Mouse (Mus musculus): ENCODE data around the gene Atxn7l2.
"Not testable (repeated sequence)": the region's sequence is repeated elsewhere in the genome, so short reads cannot be mapped to it uniquely, and the experiment has no call there.

The Atxn7l2 gene

DNA sequence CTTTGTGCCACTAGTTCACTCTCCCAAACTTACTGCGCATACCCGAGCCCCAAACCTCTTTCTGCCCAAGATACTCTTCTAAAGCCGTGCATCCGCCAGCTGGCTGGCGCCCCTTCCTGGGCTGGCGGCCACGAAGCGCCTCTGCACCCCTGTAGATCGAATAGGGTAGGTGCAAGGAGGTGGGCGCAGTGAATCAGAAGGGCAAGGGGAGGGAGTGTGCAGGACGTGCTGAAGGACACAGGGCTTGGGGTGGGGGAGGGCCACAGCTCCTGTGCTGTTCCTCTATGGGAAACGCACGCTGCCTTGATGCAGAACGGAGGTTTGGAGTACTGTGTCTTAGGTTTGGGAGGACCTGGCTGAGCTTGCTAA, at the start of gene Atxn7l2:
Gene Atxn7l2, minus strand, starts transcription at position 164 of the 369 bp plus-strand sequence.
- no peak for DNase-seq (ENCODE audit: low spot score in 2 of 2)

DNA sequence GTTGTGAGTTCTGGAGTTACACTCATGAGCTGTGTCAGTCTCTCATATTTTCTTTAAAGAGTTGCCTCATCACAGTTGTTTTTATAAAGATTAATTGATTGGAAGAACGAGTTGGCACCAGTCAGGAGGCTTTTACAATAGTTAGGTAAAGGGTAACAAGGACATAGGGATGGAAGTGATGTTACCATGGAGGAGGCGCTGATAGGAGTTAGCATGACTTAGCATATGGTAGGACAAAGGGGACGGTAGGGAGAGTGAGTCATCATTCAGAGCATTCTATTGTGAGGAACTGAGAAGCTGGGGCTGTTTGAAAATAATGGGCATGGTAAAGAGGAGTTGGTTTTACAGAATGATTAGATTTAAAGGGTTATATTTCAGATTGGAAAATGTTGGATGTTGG, 48.6 kb upstream of the Atxn7l2 start:
- DNase-seq (ENCODE audit: low spot score in 2 of 2): no peak

DNA sequence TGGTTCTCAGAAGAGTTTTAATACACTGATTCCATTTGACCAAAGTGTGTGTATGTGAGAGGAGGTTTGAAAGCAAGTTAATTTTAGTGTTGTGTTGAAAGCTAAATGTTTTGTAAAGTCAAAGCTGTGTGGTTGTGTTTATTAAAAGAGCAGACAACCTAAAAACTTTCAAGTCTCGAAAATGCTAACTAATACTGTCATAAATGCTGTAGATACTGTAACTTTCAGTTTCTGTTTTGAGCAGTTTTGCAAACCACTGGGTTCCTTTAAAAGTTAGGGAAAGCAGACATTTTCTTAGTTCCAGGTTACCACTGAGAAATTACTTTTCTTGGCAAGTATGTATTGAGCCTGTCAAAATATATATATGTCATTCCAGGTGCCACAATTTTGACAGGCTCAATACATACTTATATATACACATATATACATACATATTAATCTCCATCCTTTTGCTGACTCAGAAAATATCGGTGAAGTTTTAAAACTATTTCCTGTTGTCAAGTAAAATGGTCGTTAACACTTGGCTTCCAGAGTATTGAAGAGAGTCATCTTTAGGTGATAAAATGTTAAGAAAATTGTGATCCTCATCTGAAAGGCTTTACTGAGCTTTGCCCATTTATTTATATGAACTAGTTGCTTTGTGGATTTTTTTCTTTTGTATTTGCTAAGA, 47.2 kb upstream of the Atxn7l2 start:
- no peak for DNase-seq (ENCODE audit: low spot score in 2 of 2)

DNA sequence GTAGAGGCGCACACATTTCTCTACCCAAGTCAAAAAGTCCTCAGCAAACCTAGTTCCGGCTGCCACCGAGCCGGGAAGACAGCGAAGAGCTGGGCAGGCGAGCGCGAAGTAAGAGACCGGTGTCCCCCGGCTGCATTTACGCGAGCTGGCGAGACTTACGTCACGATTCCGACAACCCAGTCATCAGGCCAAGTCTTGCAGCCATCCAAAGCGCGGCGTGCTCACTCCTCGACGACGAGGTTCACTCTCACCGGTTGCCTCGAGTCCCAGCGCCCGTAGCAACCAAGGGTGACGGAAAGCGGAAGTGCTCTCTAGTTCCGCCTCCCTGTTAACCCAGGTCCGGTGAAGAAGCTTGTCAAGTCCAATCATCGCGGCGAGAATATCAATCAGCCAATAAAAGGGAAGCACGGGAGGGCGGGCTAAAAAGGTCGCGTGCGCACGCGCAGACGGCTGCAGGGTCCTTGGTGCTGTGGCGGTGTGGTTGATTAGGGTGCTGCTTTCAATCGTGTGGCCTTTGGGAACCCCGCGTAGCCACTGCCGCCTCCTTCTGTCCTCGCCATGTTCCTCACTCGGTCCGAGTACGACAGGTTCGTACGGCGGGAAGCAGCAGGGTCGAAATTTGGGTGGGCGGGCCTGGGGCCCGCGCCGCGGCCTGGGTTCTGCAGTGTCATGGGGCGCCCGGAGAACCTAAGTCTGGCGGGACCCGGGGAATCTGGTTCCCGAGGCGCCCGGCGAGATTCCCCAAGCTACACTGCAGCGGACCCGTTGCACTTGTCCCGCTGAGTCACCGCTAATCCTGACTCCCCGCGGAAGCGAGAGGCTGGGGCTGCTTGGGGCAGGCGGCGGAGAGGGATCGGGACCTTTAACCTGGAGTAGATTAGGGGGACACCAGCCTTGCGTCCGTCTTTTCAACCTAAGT, 46.2 kb upstream of the Atxn7l2 start, which contains the start of gene Psma5:
Gene Psma5, plus strand, starts transcription at position 208 of the 919 bp plus-strand sequence.
- peak; percentile 87 to 92 for DNase-seq (ENCODE audit: low spot score in 2 of 2)

DNA sequence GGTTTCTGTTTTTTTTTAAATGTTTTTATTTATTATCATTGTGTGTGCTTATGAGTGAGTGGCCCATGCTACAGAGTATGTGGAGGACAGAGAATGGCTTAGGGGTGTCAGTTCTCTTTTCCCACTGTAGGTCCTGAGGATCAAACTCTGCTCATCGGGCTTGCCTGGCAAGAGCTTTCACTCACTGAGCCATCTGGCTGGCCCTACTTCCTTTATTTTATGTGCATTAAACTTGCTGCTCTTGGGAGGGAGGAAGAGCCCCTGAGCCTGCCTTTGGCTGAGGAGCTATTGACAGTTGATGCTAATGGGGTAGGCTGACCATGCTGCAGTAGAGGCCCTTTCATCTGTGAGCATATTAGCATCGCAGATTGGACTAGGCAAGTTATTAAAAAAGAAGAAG, 36.1 kb upstream of the Atxn7l2 start:
- no peak for DNase-seq (ENCODE audit: low spot score in 2 of 2)

DNA sequence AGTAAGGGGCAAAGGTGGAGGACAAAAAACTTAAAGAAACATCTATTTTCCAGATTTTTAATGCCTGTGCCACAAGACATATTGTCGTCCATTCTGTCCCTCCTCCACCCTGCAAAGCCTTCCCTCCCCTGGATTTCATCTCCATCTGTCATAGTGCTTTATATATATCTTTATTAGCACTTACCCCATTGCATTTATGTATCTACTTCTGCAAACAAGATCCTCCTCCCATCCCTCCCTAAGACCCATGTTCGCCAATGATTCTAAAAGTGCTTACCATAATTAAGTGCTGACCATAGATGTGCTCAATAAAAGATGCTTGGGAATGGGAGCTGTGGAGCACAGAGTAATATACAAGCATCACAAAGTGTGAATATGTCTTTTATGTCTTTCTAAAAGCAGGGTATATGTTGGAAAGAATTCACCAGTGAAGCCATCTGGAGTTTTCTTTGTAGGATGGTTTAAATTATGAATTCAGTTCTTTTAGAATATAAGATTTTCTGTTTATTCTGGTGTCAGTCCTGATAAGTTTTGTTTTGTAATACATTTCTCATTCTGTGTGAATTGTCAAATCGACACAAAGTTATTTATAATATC, 30.6 kb upstream of the Atxn7l2 start:
- DNase-seq (ENCODE audit: low spot score in 2 of 2): no peak

DNA sequence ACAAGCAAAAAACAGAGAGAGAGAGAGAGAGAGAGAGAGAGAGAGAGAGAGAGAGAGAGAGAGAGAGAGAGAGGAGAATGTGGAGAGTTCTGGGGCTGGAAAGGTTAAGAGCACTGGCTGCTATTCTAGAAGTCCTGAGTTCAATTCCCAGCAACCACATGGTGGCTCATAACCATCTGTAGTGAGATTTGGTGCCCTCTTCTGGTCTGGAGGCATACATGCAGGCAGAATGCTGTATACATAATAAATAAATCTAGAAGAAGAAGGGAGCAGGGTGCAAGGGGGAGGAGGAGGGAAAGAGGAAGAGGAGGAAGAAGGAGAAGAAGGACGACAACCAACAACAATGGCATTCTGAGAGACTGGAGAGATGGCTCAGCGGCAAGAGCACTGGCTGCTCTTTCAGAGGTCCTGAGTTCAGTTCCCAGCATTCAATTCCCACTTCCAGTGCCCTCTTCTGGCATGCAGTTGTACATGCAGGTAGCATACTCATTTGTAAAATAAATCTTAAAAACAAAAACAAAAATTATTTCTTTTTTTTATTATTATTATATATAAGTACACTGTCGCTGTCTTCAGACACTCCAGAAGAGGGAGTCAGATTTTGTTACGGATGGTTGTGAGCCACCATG, 26.9 kb upstream of the Atxn7l2 start:
- not testable (repeated sequence) for DNase-seq (ENCODE audit: low spot score in 2 of 2)

DNA sequence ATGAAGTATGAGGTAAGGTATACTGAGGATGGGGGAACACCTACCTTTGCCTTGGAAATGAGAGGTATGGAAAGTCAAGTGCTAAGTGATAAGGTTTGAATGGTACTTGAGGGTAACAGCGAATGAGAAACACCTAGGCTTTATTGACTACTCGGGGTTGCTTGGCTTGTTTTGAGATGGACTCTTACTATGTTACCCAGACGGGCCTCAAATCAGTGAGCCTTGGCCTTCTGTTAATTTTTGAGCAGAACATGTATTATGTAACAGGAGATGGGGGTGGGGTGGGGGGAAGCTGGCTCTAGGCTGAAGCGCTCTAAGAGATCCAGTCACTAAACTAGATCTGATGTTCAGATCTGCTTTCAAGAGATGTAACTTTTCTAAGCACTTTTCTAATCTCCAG, 20.9 kb upstream of the Atxn7l2 start:
- DNase-seq (ENCODE audit: low spot score in 2 of 2): no peak

DNA sequence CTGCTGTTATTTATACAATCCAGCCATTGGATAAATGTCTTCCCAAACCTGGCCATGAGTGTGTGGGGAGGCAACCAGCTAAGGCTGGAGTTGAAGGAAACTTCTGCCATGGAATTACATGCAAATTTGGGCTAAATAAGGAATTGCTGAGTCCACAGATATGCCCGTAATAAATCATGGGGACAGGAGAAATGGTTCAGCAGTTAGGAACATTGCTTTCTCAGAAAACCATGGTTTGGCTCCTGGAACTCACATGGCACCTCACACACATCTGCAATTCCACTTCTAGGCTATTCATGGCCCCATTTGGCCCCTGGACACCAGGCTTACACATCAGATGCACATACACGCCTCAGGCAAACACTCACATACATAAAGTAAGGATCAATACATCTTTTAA, 16.8 kb upstream of the Atxn7l2 start:
- no peak for DNase-seq (ENCODE audit: low spot score in 2 of 2)

DNA sequence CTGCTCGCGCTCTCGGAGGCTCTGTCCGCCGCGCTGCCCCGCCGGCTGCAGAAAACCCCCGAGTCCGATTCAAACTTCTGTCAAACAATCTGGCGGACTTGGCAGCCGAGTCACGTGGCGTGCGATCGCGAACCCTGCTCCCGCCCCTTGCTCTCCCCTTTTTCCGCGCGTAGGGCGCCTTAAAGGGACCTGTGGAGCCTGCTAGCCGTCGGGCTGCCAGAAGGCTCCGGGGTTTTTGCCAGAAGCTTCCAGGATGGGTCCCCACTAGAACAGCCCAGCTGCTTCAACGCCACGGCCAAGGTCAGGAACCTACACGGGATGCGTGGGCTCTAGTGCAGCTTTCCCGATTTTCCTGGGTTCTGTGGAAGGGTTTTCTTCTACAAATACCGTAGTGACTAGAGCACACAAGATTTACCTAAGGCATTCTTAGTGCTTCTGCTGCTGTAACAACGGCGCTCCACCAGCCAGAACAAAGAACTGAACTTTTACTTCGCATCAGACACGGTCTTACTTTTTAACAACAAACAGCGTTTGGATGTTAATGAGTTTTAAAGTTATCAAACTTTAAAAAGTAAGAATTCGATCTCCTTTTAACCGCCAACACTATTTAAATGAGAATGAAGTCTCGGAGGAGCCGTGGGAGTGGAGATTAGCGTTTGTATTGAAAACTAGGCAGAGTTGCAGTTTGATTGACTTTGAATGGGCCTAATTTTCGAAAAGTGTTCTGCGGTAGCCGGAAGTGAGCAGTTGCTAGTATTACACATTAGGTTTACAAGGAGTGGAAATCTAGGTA, 16.0 kb upstream of the Atxn7l2 start, which contains the start of gene Sypl2:
Gene Sypl2, minus strand, starts transcription at position 91 of the 793 bp plus-strand sequence.
- no peak for DNase-seq (ENCODE audit: low spot score in 2 of 2)

DNA sequence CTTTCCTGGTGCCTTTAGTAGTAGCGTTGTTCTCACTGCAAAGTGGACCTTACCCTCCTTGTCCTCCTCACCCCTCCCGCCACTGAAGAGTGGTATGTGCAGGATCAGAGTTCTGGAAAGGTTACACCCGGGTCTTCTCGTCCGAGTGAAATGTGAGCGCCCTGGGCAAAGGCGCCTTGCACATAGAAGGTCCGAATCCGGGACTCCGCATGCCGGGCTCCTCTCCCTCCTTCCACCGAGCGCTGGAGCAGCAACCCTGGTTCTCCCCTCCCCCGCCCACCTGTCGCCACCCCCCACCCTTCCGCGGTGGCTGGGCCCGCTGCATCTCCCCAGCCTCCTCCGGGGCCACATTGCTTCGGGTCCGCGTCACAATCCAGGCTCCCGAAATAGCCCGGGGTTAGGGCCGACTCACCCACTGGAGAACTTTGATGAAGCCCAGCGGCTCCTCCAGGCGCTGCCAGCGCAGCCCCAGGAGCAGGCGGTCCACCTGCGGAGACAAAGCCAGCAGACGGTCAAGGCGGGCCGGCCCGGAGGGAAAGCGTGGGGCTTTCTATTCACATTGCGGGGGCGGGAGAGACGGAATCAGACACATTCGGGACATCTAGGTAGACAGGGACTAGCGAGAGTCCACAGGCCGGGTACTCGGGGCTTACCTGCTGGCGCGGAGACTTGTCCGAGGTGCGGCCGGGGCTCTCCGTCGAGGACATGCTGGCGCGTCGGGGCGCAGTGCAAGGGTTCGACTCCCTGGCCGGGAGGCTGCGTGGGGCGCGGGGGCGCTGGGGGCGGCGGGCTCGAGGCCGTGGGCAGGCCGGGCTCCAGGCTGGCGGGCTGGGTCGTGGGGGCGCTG, 15.2 kb upstream of the Atxn7l2 start:
- no peak for DNase-seq (ENCODE audit: low spot score in 2 of 2)

DNA sequence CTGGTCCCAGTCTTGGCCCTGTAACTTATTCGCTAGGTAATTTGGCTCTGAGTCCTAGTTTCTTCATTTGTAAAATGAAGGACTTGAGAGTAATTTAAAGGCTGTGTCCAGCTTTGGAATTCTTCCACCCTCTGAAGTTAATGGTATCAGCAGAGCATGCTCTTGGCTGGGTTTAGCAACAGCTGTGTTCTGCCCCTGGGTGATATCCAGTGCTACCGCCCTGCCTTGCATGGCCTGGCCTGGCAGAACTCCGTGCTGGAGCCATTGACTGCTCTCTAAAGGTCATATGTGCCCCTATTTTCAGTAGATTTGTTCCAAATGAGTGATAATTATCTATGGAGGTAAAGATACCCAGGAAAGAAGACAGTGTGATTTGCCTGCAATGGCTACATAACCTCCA, 9.9 kb upstream of the Atxn7l2 start:
- DNase-seq (ENCODE audit: low spot score in 2 of 2): no peak

DNA sequence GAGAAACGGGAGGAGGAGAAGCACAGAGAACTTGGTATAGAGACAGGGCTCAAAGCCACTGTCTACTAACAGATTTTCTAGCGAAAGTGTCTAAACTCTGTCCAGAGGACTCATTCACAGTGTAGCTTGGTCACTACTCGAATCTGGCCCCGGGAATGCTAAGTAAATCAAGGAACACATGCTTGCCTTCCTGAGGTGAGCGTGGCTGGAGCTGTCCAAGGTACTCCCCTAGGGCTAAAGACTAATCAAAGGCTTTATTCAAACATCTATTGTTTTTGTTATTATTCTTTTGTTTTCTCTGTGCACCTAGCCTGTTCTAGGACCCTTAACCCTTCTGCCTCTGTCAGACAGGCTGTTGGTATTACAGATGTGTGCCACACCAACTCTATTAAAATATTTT, 4.0 kb upstream of the Atxn7l2 start:
- no peak for DNase-seq (ENCODE audit: low spot score in 2 of 2)

DNA sequence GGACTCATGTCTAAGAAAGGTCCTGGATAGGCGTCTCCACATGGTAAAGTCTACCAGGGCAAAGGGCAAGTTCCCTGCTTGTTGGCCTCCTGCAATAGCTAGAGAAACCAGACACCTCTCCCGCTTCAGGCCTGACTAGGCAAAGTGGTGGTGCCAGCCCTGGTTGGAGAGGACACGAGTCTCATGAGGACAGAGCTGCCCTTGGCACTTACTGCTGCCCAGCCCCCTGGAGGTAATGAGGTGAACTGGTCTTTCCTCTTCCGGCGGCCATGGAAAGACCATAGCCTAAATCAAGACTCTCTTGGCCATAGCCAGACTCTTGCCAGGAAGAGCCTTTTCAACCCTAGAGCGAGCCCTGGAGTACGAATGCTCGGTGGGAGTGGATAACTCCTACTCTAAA, 1.7 kb upstream of the Atxn7l2 start:
- no peak for DNase-seq (ENCODE audit: low spot score in 2 of 2)

DNA sequence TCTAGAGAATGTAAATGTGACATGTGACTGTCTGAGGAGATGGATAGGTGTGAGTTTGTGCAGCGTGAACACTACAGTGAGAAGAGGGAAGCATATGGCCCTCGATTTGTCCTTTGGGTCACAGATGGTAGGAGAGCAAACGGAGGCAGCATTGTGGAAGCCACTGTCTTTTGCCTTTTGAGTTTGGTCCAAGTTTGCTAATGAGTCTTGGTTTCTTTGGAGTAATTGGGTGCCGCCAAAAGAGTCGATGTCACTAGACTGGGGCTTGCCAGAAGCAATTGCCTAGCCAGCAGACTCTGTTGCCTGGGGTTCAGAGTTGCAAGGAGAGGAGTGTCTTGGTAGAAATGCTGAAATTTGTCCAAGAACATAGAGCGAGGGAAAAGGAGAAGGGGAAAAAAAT, 1.1 kb upstream of the Atxn7l2 start:
- no peak for DNase-seq (ENCODE audit: low spot score in 2 of 2)

DNA sequence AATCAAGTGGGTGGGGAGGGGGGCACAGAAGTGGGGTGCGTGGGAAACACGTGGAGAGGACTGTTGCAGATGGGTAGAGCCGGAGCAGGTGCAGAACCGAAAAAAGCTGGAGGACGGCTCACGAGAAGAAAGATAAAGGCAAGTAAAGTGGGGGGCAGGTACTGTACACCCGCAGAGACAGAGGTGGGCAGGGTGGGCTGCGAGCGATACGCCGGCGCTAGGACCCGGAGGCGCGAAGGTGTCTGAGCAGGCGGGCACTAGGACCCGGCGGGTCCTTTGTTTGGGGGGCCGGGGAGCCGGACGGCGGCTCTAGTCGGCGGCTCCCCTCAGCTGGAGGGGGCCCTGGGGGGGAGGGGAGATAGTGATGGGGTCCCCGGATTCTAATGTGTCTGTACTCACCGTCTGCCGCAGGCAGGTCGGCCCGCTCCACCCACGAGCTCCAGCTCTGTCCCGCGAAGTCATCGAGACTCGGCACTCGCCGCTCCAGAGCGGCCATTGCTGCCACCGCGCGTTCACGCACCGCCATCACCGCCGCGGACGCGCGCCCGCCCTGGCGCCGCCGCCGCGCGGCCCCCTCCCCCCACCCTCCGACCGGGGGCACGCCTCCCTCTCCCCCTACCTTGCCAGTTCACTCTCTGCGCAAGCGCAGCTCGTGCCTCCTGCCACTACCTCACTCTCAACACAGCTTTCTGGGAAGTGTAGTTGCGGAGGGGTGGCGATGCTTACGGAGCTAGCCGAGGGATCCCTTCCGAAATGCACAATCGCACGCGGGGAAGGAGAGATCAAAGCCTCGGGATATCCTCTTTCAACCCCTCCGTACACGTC, 576 bp downstream of the Atxn7l2 start:
- DNase-seq (ENCODE audit: low spot score in 2 of 2): peak; percentile 75 to 76

DNA sequence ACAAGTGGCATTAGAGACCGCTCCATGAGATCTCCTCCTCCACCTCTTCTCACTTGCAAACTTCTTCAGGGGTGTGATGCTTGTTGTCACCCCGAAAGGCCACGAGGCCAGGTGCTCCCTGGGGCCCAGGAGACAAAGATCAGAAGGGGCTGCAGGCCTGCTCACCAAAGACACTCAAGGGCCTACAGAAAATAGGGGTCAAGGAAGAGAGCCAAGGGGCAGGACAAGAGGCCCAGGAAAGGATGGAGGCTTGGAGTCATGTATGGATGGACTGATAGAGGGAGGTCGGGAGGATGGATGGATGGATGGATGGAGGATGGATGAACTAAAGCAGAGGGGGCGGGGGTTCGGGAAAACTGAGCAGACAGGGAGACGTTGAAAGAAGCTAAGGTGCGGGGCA, 1.2 kb downstream of the Atxn7l2 start:
- no peak for DNase-seq (ENCODE audit: low spot score in 2 of 2)

DNA sequence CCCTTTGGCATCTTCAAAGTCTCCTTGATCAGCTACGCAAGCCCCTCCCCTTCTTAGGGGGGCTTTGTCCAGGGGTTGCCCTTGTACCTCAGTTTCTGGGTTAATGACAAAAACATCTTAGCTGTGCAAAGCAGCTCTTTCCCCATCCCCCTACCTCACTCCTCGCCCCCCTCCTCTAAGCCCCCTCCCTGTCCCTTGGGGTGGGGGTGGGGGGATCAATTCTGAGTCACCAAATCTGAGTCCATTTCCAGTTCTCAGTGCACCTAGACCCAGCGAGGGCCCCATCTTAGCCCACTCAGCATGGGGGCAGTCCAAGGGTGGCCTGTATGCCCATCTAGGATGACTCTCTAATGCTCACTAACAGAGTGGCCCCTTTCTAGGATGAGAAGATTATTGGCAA, 1.7 kb downstream of the Atxn7l2 start:
- no peak for DNase-seq (ENCODE audit: low spot score in 2 of 2)

DNA sequence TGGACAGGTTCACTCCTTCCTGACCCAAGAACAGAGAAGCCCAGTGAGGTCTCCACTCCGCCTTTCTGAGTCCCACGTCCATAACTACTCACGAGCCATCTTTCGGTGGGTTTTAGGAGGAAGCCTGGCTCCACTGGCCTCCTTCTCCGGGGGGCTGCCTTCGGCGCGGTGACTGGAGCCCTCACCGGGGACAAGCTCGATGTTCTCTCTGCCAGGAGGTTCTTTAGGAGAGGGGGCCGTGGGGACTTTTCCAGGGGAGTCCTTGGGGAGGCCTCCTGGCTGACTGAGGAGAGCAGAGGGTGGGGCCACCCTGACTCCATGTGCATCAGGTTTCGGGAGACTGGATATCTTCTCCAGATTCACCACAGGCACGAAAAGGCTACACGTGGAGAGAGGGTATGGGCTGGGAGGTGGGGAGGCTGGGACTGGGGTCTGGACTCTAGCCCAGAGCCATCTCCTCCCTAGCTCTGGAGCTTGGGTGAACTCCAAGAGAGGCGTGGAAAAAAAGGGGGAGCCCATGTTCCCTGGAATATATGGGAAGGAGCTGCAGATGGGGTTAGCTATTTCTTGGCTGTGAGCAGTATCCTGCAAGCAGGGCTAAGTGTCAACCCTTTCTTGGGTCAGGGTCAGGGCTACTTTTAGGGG, 3.9 kb downstream of the Atxn7l2 start:
- no peak for DNase-seq (ENCODE audit: low spot score in 2 of 2)

All from spleen, postnatal 14 days (tissue).